Mouse (Mus musculus) forebrain, postnatal 0 days (tissue): Measurements from ENCODE around the gene Apol7c. TPM values are rescaled to one million over a fixed set of nuclear protein-coding genes. Genes with fewer than 3 reads are reported as not detected.
"Not testable (repeated sequence)": the region's sequence is repeated elsewhere in the genome, so short reads cannot be mapped to it uniquely, and the experiment has no call there.

Experiments used
- ATAC-seq: fragments of 200-750 bp; cut with Nextera tagmentation; 2 replicates; pipeline ENCODE4 v1.8.0; 2017; ENCODE audit warnings: mild to moderate bottlenecking, moderate library complexity
- DNase-seq: peaks from one replicate; pipeline ENCODE4 v3.0.0-alpha.2; 2015
- H3K27ac ChIP-seq: fragments of 300-500 bp; sonication (generic); 2 replicates; pipeline ENCODE4 v1.5.1; 2014; ENCODE audit warnings: low read depth, mild to moderate bottlenecking, antibody characterized with exemption, low read length, moderate library complexity, mixed read lengths
- H3K27me3 ChIP-seq: fragments of 300-500 bp; sonication (generic); 2 replicates; pipeline ENCODE4 v1.6.1; 2014; ENCODE audit warnings: mild to moderate bottlenecking, low read length, mixed read lengths; ENCODE audit not compliant: insufficient read depth
- H3K36me3 ChIP-seq: fragments of 300-500 bp; sonication (generic); 2 replicates; pipeline ENCODE4 v1.6.1; 2014; ENCODE audit warnings: mild to moderate bottlenecking, moderate library complexity; ENCODE audit not compliant: insufficient read depth
- H3K4me1 ChIP-seq: fragments of 300-500 bp; sonication (generic); 2 replicates; pipeline ENCODE4 v1.6.1; 2014; ENCODE audit warnings: antibody characterized with exemption; ENCODE audit not compliant: insufficient read depth
- H3K4me2 ChIP-seq: fragments of 300-500 bp; sonication (generic); 2 replicates; pipeline ENCODE4 v1.6.1; 2014; ENCODE audit warnings: low read depth, mild to moderate bottlenecking, moderate library complexity
- H3K4me3 ChIP-seq: fragments of 300-500 bp; sonication (generic); 2 replicates; pipeline ENCODE4 v1.5.1; 2014; ENCODE audit warnings: low read depth, low read length, mixed read lengths
- H3K9ac ChIP-seq: fragments of 300-500 bp; sonication (generic); 2 replicates; pipeline ENCODE4 v1.6.1; 2014; ENCODE audit warnings: mild to moderate bottlenecking
- H3K9me3 ChIP-seq: fragments of 300-500 bp; sonication (generic); 2 replicates; pipeline ENCODE4 v1.6.1; 2016; ENCODE audit warnings: low read length
- CTCF ChIP-seq: sonication (generic); IDR thresholded peaks from 2 replicates; pipeline ENCODE4 v1.5.1; 2016; ENCODE audit warnings: antibody characterized with exemption, control low read depth, low read depth
- WGBS: fragments of 180-500 bp; shearing (Covaris S2); extraction: QIAGEN DNeasy Blood & Tissue Kit; methylation state at CpG from one replicate; pipeline ENCODE4 v1.1.7; 2014; 5-methylcytosine and 5-hydroxymethylcytosine counted together
- polyA plus RNA-seq: library from polyadenylated mRNA; unstranded; fragments of >200 nt; fragmentation: Nextera tagmentation; extraction: Ambion mirVana; gene quantifications from 2 replicates; pipeline ENCODE4 v1.2.1, GENCODE M21; 2015
- total RNA-seq: library from RNA; depleted of rRNA; stranded (reverse); fragments of >200 nt; gene quantifications from 2 replicates; pipeline ENCODE4 v1.2.3, GENCODE M21; 2014; rRNA removed

Gene Apol7c
- total RNA-seq = not detected in 2 replicates
- not detected in 2 replicates for polyA plus RNA-seq

DNA sequence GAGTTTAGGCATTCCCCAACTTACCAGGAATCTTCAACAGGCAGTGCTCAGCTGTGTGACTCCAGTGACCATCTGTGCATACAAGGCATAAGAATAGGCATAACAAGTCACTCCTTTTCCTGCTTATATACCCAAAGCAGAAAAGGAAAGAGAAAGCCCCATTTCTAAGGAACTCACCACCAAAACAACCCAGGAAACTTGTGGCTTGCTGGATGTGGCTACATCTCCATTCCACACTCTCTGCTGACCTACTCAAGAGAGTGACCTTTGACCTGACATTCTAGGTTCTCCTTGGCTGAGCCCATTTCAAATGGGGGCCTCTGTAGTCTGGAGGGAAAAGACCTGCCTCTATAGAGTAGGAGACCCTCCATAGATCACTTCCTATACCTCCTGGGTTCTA lies at the start of gene Apol7c:
Apol7c (minus strand) TSS at position 101 of the 400 bp plus-strand sequence.
- Histone ChIP-seq H3K36me3 (no peaks in the 10 kb centered on the region), H3K9me3 (no peaks in the 10 kb centered on the region), H3K27me3 (no peaks in the 10 kb centered on the region), H3K4me3 (no peak within 1 kb of the TSS), H3K9ac (no peak within 1 kb of the TSS), H3K4me1 (no peaks in the 10 kb centered on the region), H3K27ac (no peak within 1 kb of the TSS), H3K4me2 (no peak within 1 kb of the TSS)
- no peak for TF ChIP-seq CTCF
- ATAC-seq = no peak
- DNase-seq = no peak

DNA sequence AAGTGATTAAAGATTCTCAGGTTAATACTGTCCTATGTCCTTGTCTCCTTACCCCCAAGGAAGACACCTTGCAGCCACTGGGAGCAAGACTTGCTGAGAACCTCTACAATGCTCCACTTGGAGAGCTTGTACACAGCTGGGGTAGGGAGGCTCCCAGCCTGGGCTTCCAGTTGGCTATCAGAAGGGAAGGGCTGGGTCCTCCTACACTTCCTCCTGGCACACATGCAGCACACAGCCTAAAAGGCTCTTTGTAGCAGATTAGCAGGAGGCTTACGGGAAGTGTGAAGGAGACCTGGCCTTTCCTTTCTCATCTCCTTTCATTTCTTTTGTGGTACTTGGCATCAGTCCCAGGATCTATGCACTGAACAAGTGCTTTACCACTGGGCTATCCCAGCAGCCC lies 48.6 kb upstream of the Apol7c start:
- ATAC-seq (0 out of 2 replicates have a peak, but pooled peaks have one; percentile 18), DNase-seq (no peak)
- Histone ChIP-seq H3K4me1 (no peaks in the 10 kb centered on the region), H3K36me3 (no peaks in the 10 kb centered on the region), H3K4me3 (no peak overlapping the region), H3K9ac (no peak overlapping the region), H3K27me3 (no peaks in the 10 kb centered on the region), H3K27ac (no peak overlapping the region), H3K9me3 (0 out of 2 replicates have a peak, but pooled peaks cover 5% of the 10 kb centered on the region), H3K4me2 (no peak overlapping the region)
- WGBS = 21% methylated on average over 1 of the region's 1 CpGs
- no peak for TF ChIP-seq CTCF

DNA sequence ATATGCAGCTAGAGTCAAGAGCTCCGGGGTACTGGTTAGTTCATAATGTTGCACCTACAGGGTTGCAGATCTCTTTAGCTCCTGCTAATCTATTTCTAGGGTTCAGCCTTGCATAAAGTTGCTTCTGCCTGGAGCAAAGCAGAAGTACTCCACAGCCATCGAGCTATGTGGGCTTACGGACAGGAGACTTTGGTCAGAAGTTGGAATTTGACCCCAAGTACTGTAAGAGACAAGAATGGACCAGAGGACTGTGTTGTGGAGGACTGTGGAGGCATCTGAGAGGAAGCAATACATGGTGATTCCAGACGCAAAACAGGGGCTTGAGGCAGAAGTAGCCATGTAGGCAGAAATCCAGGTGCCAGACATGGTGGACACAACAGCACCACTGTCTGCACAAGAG lies 46.2 kb upstream of the Apol7c start:
- DNase-seq = no peak
- H3K4me3 ChIP-seq = no peak overlapping the region
- H3K36me3 ChIP-seq = no peaks in the 10 kb centered on the region
- no peaks in the 10 kb centered on the region for H3K27me3 ChIP-seq
- H3K27ac ChIP-seq = no peak overlapping the region
- no peak overlapping the region for H3K4me2 ChIP-seq
- no peak overlapping the region for H3K9ac ChIP-seq
- ATAC-seq = no peak
- 93% methylated on average over 4 of the region's 4 CpGs for WGBS
- TF ChIP-seq CTCF = no peak
- 0 out of 2 replicates have a peak, but pooled peaks cover 5% of the 10 kb centered on the region for H3K9me3 ChIP-seq
- H3K4me1 ChIP-seq = no peaks in the 10 kb centered on the region

DNA sequence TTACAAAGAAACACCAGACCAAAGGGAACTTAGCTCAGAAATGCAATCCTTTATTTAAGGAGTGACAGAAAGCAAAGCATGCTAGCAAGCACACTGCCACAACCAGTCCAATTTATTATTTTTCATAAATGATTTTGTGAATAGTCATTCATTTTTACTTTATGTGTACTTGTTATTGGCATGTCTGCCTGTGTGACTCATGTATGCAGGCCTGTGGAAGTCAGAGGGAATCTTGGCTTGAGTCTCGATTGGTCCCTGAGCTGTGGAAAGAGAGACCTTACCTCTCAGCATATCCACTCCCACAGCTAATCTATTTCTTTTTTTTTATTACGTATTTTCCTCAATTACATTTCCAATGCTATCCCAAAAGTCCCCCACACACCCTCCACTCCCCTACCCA lies 45.7 kb upstream of the Apol7c start:
- Histone ChIP-seq H3K9me3 (0 out of 2 replicates have a peak, but pooled peaks cover 3% of the 10 kb centered on the region), H3K9ac (no peak overlapping the region), H3K27me3 (no peaks in the 10 kb centered on the region), H3K36me3 (no peaks in the 10 kb centered on the region), H3K4me1 (no peaks in the 10 kb centered on the region), H3K4me3 (no peak overlapping the region), H3K4me2 (no peak overlapping the region), H3K27ac (no peak overlapping the region)
- 94% methylated on average over 2 of the region's 2 CpGs for WGBS
- DNase-seq = no peak
- no peak for TF ChIP-seq CTCF
- ATAC-seq = no peak

DNA sequence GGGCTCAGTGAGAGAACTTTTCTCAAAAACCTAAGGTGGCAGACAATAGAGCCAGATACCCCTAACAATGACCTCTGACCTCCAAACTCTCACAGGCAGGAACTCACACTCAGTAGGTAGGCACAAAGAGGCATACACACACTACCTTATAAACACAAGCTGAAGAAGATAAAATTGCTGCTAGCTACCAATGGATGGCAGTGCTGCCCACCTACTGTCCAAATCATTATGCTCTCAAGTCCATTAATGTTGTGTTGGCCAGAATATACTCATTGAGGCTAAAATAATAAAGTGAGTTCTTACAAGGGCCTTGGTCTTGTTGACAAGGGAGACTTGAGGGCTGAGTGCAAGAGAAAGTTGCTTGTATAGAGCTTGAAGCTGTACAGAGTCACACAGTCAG lies 30.1 kb upstream of the Apol7c start:
- Histone ChIP-seq H3K4me2 (no peak overlapping the region), H3K9me3 (no peaks in the 10 kb centered on the region), H3K36me3 (no peaks in the 10 kb centered on the region), H3K27me3 (no peaks in the 10 kb centered on the region), H3K4me1 (no peaks in the 10 kb centered on the region), H3K27ac (no peak overlapping the region), H3K9ac (no peak overlapping the region), H3K4me3 (no peak overlapping the region)
- no peak for DNase-seq
- 0 out of 2 replicates have a peak, but pooled peaks have one; percentile 28 for TF ChIP-seq CTCF
- no peak for ATAC-seq

DNA sequence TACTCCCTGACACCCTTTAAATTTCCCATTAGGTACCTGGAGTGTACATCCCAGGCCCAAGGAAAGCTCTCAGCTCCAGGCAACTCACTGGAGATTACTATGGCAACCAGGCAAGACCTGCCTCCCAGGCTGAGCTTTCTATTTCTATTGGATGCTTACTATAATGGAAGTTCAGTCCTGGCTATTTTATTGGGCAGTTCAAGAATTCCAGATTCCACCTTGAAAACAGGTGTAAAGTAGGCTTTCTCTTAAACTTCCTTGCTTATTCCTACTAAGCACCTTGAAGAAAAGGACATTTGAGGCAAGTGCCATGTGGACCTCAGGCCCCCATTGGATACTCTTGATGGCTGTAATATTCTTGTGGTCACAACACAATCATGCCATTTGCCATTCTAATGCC lies 28.7 kb upstream of the Apol7c start, which contains the start of gene 1700025B11Rik:
1700025B11Rik (minus strand) TSS at position 101 of the 400 bp plus-strand sequence.
- DNase-seq (no peak), ATAC-seq (no peak)
- H3K4me1 ChIP-seq = no peaks in the 10 kb centered on the region
- H3K27me3 ChIP-seq = no peaks in the 10 kb centered on the region
- no peak within 1 kb of the TSS for H3K27ac ChIP-seq
- H3K36me3 ChIP-seq = no peaks in the 10 kb centered on the region
- no peaks in the 10 kb centered on the region for H3K9me3 ChIP-seq
- H3K4me3 ChIP-seq = no peak within 1 kb of the TSS
- no peak within 1 kb of the TSS for H3K4me2 ChIP-seq
- H3K9ac ChIP-seq = no peak within 1 kb of the TSS
- TF ChIP-seq CTCF = no peak

DNA sequence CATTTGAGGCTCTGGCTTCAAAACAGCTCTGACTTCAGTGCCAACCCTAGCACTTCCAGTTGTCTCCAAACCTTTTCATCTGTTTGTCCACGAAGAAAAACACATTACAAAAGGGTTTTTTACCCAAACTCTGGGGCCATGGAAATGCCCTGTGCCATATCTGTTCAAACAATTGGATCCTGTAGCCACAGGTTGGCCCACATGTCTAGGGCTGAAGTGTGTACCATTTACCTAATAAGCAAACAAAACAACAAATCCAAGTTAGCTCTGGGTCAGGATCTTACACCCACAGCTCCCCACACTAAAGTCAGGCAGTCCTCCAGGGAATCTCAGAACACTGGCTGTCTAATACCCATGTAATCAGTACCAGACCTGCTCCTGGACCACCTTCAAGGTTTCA lies 6.1 kb upstream of the Apol7c start:
- WGBS = 42% methylated on average over 1 of the region's 1 CpGs
- not testable (repeated sequence) for H3K27ac ChIP-seq, DNase-seq, H3K9me3 ChIP-seq, H3K36me3 ChIP-seq, H3K27me3 ChIP-seq, ATAC-seq, H3K4me3 ChIP-seq, H3K4me2 ChIP-seq, H3K9ac ChIP-seq, H3K4me1 ChIP-seq
